Mouse (Mus musculus): ENCODE results near the gene Commd9. TPM values are rescaled to one million over a fixed set of nuclear protein-coding genes. Genes with fewer than 3 reads are reported as not detected.

The Commd9 gene
- total RNA-seq, 2 experiments from 2014 or later = 30.2 to 44.4 TPM

DNA sequence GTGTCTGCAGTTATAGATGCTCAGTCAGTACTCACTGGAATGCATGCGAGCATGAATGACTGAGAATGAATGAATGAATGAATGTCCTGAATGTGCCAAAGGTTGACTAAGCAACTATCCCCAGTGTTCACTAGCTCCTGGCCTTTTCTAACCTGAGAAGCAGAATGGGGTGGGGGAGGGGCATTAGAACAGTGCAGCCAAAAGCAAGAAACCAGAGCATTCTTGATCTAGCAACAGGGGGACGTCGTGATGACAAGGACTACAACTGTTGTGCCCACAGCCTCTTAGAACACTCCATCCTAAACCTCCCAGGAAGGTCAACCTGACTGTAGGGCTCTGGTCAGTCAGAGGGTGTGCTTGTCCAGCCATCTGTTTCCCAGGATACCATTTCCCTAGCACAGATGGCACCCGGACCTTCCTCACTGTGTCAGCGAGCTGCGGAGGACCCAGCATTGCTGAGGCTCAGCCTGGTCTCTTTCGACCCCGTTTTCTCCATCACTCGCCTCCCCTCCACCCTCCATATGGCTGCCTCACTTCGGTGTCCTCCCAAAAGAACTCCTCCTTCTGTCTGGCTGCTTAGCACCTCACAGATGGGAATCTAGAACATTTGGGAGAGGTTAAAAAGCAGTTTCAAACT, 21.5 kb downstream of the Commd9 start:
- no peak for DNase-seq (ENCODE audit: extremely low spot score in 1 of 2, low spot score in 1 of 2)

GRCm38 (mm10) chr2:101908773-101909172, 22.7 kb downstream of the Commd9 start:
- DNase-seq (ENCODE audit: extremely low spot score in 1 of 2, low spot score in 1 of 2) = no peak

GRCm38 (mm10) chr2:101909326-101910080, 23.5 kb downstream of the Commd9 start:
- DNase-seq (ENCODE audit: extremely low spot score in 1 of 2, low spot score in 1 of 2) = no peak

GRCm38 (mm10) chr2:101918518-101918917, 32.5 kb downstream of the Commd9 start:
- DNase-seq (ENCODE audit: extremely low spot score in 1 of 2, low spot score in 1 of 2) = no peak

- DNase-seq (ENCODE audit: extremely low spot score in 1 of 2, low spot score in 1 of 2) = no peak
Observed at GRCm38 (mm10) chr2:101920136-101920554, 34.1 kb downstream of the Commd9 start.

DNA sequence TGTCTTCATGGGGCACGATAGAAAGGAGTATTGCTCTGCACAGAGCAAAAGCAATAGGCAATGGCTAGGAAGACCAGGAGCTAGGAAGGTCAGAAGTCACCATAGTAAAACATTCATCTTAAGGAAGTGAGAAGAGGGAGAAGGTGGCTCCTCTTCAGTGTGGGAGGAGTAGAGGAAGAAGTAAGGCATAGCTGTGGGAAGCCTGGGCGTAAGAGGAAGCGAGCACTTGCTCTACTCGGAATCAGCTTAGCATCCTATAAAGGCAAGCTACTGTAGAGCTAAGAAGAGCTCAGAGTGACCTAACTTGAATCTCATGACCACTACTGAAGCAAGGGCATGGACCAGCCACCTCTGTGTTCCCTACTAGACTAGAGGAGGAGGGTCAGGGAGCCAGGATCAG, 36.3 kb downstream of the Commd9 start:
- no peak for DNase-seq (ENCODE audit: extremely low spot score in 1 of 2, low spot score in 1 of 2)

GRCm38 (mm10) chr2:101923181-101923580, 37.1 kb downstream of the Commd9 start:
- DNase-seq (ENCODE audit: extremely low spot score in 1 of 2, low spot score in 1 of 2) = no peak

GRCm38 (mm10) chr2:101925183-101925582, 39.1 kb downstream of the Commd9 start:
- DNase-seq (ENCODE audit: extremely low spot score in 1 of 2, low spot score in 1 of 2) = no peak

GRCm38 (mm10) chr2:101925591-101926188, 39.6 kb downstream of the Commd9 start:
- no peak for DNase-seq (ENCODE audit: extremely low spot score in 1 of 2, low spot score in 1 of 2)

- no peak for DNase-seq (ENCODE audit: extremely low spot score in 1 of 2, low spot score in 1 of 2)
Observed at GRCm38 (mm10) chr2:101932169-101932936, 46.3 kb downstream of the Commd9 start.

- DNase-seq (ENCODE audit: extremely low spot score in 1 of 2, low spot score in 1 of 2) = no peak
Observed at GRCm38 (mm10) chr2:101933301-101933700, 47.3 kb downstream of the Commd9 start.

DNA sequence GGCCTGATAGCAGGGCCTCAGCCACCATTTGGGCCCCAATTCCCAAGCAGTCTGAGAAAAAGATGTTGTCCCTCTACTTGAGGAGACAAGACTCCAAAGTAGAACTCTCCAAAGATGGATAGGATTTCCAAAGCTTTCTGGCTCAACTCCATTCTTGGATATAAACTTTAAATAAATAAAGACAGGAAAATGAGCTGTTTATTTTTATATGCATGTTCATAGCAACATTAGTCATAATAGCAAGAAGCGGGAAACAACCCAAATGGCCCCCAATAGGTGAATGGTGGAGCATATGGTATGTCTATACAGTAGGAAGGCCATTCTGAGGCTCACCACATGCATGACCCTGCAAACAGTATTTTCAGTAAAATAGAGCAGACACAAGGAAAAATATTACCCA, 49.0 kb downstream of the Commd9 start:
- no peak for DNase-seq (ENCODE audit: extremely low spot score in 1 of 2, low spot score in 1 of 2)

DNA sequence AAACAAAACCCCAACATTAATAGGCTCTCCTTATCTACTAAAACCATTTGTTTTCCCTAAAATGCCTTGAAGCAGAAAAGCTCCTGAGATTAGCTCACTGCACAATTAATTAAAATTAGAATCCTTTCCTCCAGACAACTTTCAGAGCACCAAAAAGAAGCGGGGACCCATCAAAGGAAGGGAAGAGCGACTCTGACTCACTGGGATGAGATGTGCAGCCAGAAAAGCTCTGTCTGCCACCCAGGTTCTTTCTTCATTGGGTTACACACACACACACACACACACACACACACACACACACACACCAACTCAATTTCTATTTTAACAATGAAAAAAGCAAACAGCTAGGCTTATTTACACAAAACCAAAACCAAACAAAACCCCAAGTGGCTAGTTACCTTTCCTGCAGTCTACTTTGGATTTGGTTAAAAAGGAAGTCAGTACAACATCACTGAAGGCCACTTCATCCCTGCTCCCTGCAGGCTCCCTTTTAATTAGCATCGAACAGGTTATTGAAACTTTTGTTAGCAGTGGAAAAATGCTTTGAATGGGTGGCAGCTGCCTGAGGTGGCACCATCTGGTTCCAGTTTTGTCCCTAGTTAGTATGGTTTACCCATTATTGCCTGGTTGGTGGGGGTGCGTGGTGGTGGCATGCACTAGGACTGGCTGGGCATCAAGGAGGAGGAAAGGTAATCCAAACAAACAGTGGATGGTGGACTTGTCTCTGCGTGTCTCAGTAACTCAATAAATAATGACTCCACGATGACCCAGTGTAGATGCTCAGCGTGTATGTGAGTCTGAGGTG, 64.9 kb downstream of the Commd9 start:
- DNase-seq (ENCODE audit: extremely low spot score in 1 of 2, low spot score in 1 of 2) = no peak

Other genes with a start within 250 kb of the Commd9 start
- gene Rag1, start 236.7 kb upstream of the Commd9 start, total RNA-seq (2021) = under 1 TPM; 0.16 to 0.22 TPM
- gene B230118H07Rik, start 236.7 kb upstream of the Commd9 start, total RNA-seq (2021) = 10 to 100 TPM; 30.7 to 33.0 TPM
- gene Traf6, start 207.8 kb upstream of the Commd9 start, total RNA-seq (2021) = 10 to 100 TPM; 14.0 to 14.7 TPM
- 10 to 100 TPM in 1 of 2 experiments, 1 to 10 TPM in 1; 8.8 to 12.1 TPM for gene Prr5l, start 3.2 kb upstream of the Commd9 start, total RNA-seq (2021)